Mouse (Mus musculus) urinary bladder, postnatal 25 days (tissue): ENCODE measurements around the gene Suclg2.

Experiments
- DNase-seq: peaks from one replicate; pipeline ENCODE4 v3.0.0; 2022; ENCODE audit warnings: low spot score

Suclg2 gene

DNA sequence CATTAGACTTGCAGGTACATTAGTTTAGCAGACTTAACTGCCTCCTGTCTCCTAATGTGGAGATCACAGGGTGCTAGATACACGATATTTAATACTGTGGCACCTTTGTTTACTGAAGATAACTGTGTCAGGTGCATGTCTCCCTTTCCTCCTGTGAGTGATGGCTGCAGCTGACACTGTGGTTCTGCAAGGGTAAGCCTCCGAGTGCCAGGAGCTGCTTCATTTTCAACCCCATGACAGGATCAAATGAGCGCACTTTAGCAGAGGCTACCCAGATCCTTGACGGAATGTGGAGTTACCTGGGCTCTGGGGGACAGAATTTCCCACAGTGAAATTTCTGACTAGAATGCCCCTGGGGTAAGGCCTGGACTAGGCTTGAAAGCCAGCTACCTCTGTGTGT, 253.3 kb downstream of the Suclg2 start:
- DNase-seq, result no peak

DNA sequence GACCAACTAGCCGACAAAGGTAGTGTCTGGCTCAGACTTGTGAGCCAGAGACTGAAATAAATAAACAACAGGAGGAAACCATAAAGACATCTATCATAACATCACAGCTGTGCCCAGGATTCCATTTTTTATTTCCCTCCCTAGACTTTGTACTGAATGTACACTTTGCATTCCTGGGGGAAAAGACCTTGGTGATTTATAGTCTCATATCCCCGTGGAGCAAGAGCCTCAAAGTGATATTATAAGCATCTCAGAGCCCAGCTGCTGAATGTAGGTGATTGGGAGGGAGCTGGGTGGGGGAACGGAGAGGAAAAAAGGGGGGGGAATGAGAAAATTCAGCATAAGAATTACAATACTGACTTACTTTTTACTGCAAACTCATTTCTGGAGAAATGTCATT, 259.2 kb downstream of the Suclg2 start:
- DNase-seq, result no peak

DNA sequence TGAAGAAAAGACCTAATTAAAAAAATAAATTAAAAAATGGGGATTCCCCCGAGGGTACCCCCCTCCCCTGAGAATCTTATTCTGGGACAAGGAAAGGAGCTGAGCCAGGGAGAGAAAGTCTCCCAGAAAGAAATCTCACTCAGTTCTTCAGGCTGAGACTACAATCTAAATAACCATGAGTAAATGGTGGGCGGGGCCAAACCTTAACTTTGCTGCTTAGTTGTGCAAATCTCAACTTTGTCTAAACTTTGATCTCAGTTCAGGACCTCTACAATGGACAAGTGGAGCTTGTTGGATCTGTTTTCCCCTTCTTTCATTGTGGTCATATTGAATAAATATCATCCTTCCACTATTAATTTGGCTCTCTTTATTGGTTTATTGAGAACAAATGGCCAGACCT, 272.4 kb downstream of the Suclg2 start:
- DNase-seq, result no peak

DNA sequence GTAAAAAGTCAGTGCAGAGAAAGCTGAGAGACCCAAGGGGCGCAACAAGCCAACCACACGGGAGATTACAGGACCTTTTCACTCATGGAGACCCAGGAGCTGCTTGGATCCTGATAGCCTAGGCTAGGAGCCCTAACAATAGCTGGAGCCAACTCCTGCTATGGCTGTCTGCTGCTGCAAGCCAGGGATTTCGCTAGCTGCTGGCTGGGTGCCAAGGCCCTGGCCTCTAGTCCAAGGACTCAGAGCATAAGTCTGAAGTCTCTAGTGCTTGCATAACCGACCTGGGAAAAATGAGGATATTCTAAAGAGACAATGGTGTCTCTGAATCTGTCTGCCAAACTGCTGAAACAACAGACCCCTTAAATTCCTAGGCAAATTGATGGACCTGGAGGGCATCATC, 273.6 kb downstream of the Suclg2 start:
- DNase-seq, result peak; percentile 38
